In the genomic region with DNA sequence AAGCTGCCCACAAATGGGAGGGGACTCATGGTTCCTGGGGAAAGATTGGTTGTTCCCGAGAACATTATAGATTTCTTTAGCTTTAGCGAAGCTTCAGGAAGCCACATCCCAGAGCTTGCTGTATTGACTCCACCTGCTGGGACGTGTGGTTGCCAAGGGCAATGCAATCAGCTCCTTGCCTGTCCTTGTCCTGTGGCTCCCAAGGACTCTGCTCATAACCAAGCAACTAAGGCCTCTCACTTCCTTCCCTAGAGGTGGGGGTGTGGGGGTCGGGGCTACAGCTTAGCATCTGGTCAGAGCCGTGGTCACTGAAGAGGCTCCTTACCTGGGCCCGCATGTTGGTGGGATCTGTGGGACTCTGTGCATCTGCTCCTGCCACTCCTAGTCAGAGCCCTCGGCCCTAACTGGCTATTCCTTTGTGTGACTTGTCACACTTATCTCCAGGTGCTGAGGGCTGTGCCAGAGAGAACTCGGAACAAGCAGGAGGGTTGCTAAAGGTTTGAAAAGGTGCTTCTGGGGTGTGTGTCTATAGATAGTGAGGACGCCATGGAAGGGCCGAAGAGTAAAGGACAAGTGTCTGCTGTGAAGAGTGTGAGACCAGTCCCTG, we compare ENCODE assay signal across 23 mouse cellular contexts.
DNase-seq lines count a peak whose midpoint lies in the region; ATAC-seq lines count a peak whose summit lies in the region.
"Had no signal": no experiment of that assay in that cellular context is flagged by ENCODE, and none has a peak within 500 bp of the region (broad histone marks: within the 10 kb centered on the region; RNA-seq: fewer than 3 reads in every experiment).

No protein-coding gene starts in this region.

- intact Hi-C loops in left cerebral cortex, postnatal 36 days (cut with DNase I) = no loop called here

- peaks cover 66% of the 10 kb centered on the region for H3K27me3 ChIP-seq in hindbrain, embryonic 10.5 days (ENCODE audit: insufficient read depth, poor library complexity, severe bottlenecking)
- H3K27me3 ChIP-seq in hindbrain, embryonic 12.5 days = peaks cover 15% of the 10 kb centered on the region
- H3K27me3 ChIP-seq in midbrain, embryonic 14.5 days (ENCODE audit: control insufficient read depth, insufficient read depth, low read length) = no peaks in the 10 kb centered on the region
- H3K27me3 ChIP-seq in midbrain, embryonic 15.5 days (replicated peaks) = no peaks in the 10 kb centered on the region
- H3K27me3 ChIP-seq in intestine, embryonic 15.5 days (replicated peaks) = no peaks in the 10 kb centered on the region
- H3K27me3 ChIP-seq in stomach, embryonic 16.5 days (ENCODE audit: control insufficient read depth, insufficient read depth, low read length) = no peaks in the 10 kb centered on the region
- H3K27me3 ChIP-seq: embryonic facial prominence, embryonic 15.5 days; limb, embryonic 15.5 days; lung, embryonic 15.5 days; neural tube, embryonic 13.5 days had no signal

- H3K4me2 ChIP-seq in hindbrain, embryonic 12.5 days (replicated peaks) = no peak overlapping the region
- no peak overlapping the region for H3K4me2 ChIP-seq in midbrain, embryonic 14.5 days (ENCODE audit: low read length)
- H3K4me2 ChIP-seq in midbrain, embryonic 15.5 days = no peak overlapping the region
- H3K4me2 ChIP-seq in intestine, embryonic 15.5 days (replicated peaks) = no peak overlapping the region
- H3K4me2 ChIP-seq in stomach, embryonic 16.5 days (ENCODE audit: low read depth, low read length) = no peak overlapping the region
- H3K4me2 ChIP-seq: embryonic facial prominence, embryonic 15.5 days; limb, embryonic 15.5 days; lung, embryonic 15.5 days; neural tube, embryonic 13.5 days had no signal

- no peak for ATAC-seq in hindbrain, embryonic 12.5 days (ENCODE audit: low FRiP score)
- no peak for ATAC-seq in midbrain, embryonic 14.5 days (ENCODE audit: low FRiP score, low TSS enrichment)
- no peak for ATAC-seq in midbrain, embryonic 15.5 days (replicated peaks)
- peak; percentile 68 for ATAC-seq in intestine, embryonic 15.5 days
- ATAC-seq in stomach, embryonic 16.5 days (ENCODE audit: insufficient read depth, low FRiP score) = peak; percentile 71; the same call in 1 of the 2 replicates

- no peak overlapping the region for H3K9ac ChIP-seq in hindbrain, embryonic 12.5 days
- no peak overlapping the region for H3K9ac ChIP-seq in midbrain, embryonic 14.5 days (replicated peaks; ENCODE audit: low read length)
- no peak overlapping the region for H3K9ac ChIP-seq in midbrain, embryonic 15.5 days
- H3K9ac ChIP-seq in intestine, embryonic 15.5 days = no peak overlapping the region
- no peak overlapping the region for H3K9ac ChIP-seq in stomach, embryonic 16.5 days (ENCODE audit: low read length)
- H3K9ac ChIP-seq: embryonic facial prominence, embryonic 15.5 days; limb, embryonic 15.5 days; liver, embryonic 14.5 days; lung, embryonic 15.5 days; neural tube, embryonic 13.5 days had no signal

- H3K9me3 ChIP-seq in hindbrain, embryonic 10.5 days = no peaks in the 10 kb centered on the region
- H3K9me3 ChIP-seq in hindbrain, embryonic 12.5 days (replicated peaks) = no peaks in the 10 kb centered on the region
- no peaks in the 10 kb centered on the region for H3K9me3 ChIP-seq in midbrain, embryonic 14.5 days (ENCODE audit: control insufficient read depth, low read length)
- no peaks in the 10 kb centered on the region for H3K9me3 ChIP-seq in midbrain, embryonic 15.5 days
- no peaks in the 10 kb centered on the region for H3K9me3 ChIP-seq in intestine, embryonic 15.5 days
- H3K9me3 ChIP-seq in stomach, embryonic 16.5 days (replicated peaks; ENCODE audit: control insufficient read depth, low read length) = no peaks in the 10 kb centered on the region
- H3K9me3 ChIP-seq: embryonic facial prominence, embryonic 15.5 days; limb, embryonic 15.5 days; lung, embryonic 15.5 days; neural tube, embryonic 13.5 days had no signal

- DNase-seq in hindbrain, embryonic 10.5 days (ENCODE audit: low spot score) = no peak
- DNase-seq in midbrain, embryonic 14.5 days = peak; percentile 13
- DNase-seq in left cerebral cortex, postnatal 36 days (ENCODE audit: low spot score in 2 of 2) = no peak
- DNase-seq: adrenal gland, postnatal 25 days; cerebellum, adult 9-11 months; gastrocnemius, adult 2 months; kidney, adult 11 months; kidney, postnatal 4 days; left cerebral cortex, postnatal 4 days; lung, postnatal 4 days; retina, postnatal 1 day; thymus, adult 2 months; thymus, postnatal 4 days had no signal

- no peak overlapping the region for H3K4me3 ChIP-seq in hindbrain, embryonic 10.5 days
- no peak overlapping the region for H3K4me3 ChIP-seq in hindbrain, embryonic 12.5 days
- no peak overlapping the region for H3K4me3 ChIP-seq in midbrain, embryonic 14.5 days (replicated peaks; ENCODE audit: low read depth, low read length)
- no peak overlapping the region for H3K4me3 ChIP-seq in midbrain, embryonic 15.5 days
- H3K4me3 ChIP-seq in intestine, embryonic 15.5 days (replicated peaks) = no peak overlapping the region
- no peak overlapping the region for H3K4me3 ChIP-seq in stomach, embryonic 16.5 days (replicated peaks; ENCODE audit: low read length)
- H3K4me3 ChIP-seq: embryonic facial prominence, embryonic 15.5 days; gastrocnemius, adult 2 months; left cerebral cortex, adult 2 months; limb, embryonic 15.5 days; lung, embryonic 15.5 days; neural tube, embryonic 13.5 days had no signal

- 80% methylated on average over 10 of the region's 10 CpGs for WGBS in hindbrain, embryonic 10.5 days
- WGBS in hindbrain, embryonic 12.5 days = 76% methylated on average over 10 of the region's 10 CpGs
- 74% methylated on average over 10 of the region's 10 CpGs for WGBS in midbrain, embryonic 14.5 days
- 70% methylated on average over 10 of the region's 10 CpGs for WGBS in midbrain, embryonic 15.5 days
- WGBS in intestine, embryonic 15.5 days = 63% methylated on average over 10 of the region's 10 CpGs
- 56% methylated on average over 10 of the region's 10 CpGs for WGBS in stomach, embryonic 16.5 days

- no peaks in the 10 kb centered on the region for H3K36me3 ChIP-seq in hindbrain, embryonic 10.5 days
- H3K36me3 ChIP-seq in hindbrain, embryonic 12.5 days = no peaks in the 10 kb centered on the region
- no peaks in the 10 kb centered on the region for H3K36me3 ChIP-seq in midbrain, embryonic 14.5 days (ENCODE audit: control insufficient read depth, insufficient read depth, low read length)
- no peaks in the 10 kb centered on the region for H3K36me3 ChIP-seq in midbrain, embryonic 15.5 days (replicated peaks)
- no peaks in the 10 kb centered on the region for H3K36me3 ChIP-seq in intestine, embryonic 15.5 days
- H3K36me3 ChIP-seq in stomach, embryonic 16.5 days (ENCODE audit: control insufficient read depth, insufficient read depth, low read length) = no peaks in the 10 kb centered on the region
- H3K36me3 ChIP-seq: embryonic facial prominence, embryonic 15.5 days; limb, embryonic 15.5 days; lung, embryonic 15.5 days; neural tube, embryonic 13.5 days had no signal

- H3K4me1 ChIP-seq in hindbrain, embryonic 10.5 days (replicated peaks) = peaks cover 51% of the 10 kb centered on the region
- peaks cover 24% of the 10 kb centered on the region for H3K4me1 ChIP-seq in hindbrain, embryonic 12.5 days
- peaks cover 26% of the 10 kb centered on the region for H3K4me1 ChIP-seq in midbrain, embryonic 14.5 days (ENCODE audit: control insufficient read depth, insufficient read depth, low read length)
- H3K4me1 ChIP-seq in midbrain, embryonic 15.5 days = peaks cover 31% of the 10 kb centered on the region
- H3K4me1 ChIP-seq in intestine, embryonic 15.5 days (replicated peaks) = no peaks in the 10 kb centered on the region
- no peaks in the 10 kb centered on the region for H3K4me1 ChIP-seq in stomach, embryonic 16.5 days (ENCODE audit: control insufficient read depth, insufficient read depth, low read length)
- H3K4me1 ChIP-seq: embryonic facial prominence, embryonic 15.5 days; limb, embryonic 15.5 days had no signal

- H3K27ac ChIP-seq in hindbrain, embryonic 10.5 days = peak overlapping the region; percentile 40
- no peak overlapping the region for H3K27ac ChIP-seq in hindbrain, embryonic 12.5 days
- no peak overlapping the region for H3K27ac ChIP-seq in midbrain, embryonic 14.5 days (replicated peaks; ENCODE audit: low read depth, low read length)
- no peak overlapping the region for H3K27ac ChIP-seq in midbrain, embryonic 15.5 days
- no peak overlapping the region for H3K27ac ChIP-seq in intestine, embryonic 15.5 days
- no peak overlapping the region for H3K27ac ChIP-seq in stomach, embryonic 16.5 days (ENCODE audit: low read length)
- H3K27ac ChIP-seq: embryonic facial prominence, embryonic 15.5 days; gastrocnemius, adult 2 months; left cerebral cortex, adult 2 months; limb, embryonic 15.5 days; liver, embryonic 14.5 days; lung, embryonic 15.5 days; neural tube, embryonic 13.5 days had no signal

Comparison
In these comparisons a context has a peak if more than half of its experiments do, and no peak if none do; other contexts are left out.
1. ATAC-seq: peak in intestine, embryonic 15.5 days (single experiment) and stomach, embryonic 16.5 days (single experiment); none in hindbrain, embryonic 12.5 days (single experiment), midbrain, embryonic 14.5 days (single experiment) and midbrain, embryonic 15.5 days (single experiment).